Mouse (Mus musculus) midbrain, embryonic 10.5 days (tissue): ENCODE results near the gene Ttll3. TPM values are rescaled to one million over a fixed set of nuclear protein-coding genes. Genes with fewer than 3 reads are reported as not detected.

Source experiments
- DNase-seq: peaks from one replicate; pipeline ENCODE4 v3.0.0-alpha.2; 2017; ENCODE audit warnings: low spot score
- H3K27ac ChIP-seq: fragments of 300-500 bp; sonication (generic); replicated peaks from 2 replicates; pipeline ENCODE4 v1.5.1; 2016; ENCODE audit warnings: mild to moderate bottlenecking
- H3K27me3 ChIP-seq: fragments of 300-500 bp; sonication (generic); 2 replicates; pipeline ENCODE4 v1.6.1; 2016; ENCODE audit warnings: low read depth, mild to moderate bottlenecking; ENCODE audit not compliant: poor library complexity, severe bottlenecking
- H3K36me3 ChIP-seq: fragments of 300-500 bp; sonication (generic); 2 replicates; pipeline ENCODE4 v1.6.1; 2016; ENCODE audit warnings: mild to moderate bottlenecking, moderate library complexity
- H3K4me1 ChIP-seq: fragments of 300-500 bp; sonication (generic); 2 replicates; pipeline ENCODE4 v1.6.1; 2016
- H3K4me3 ChIP-seq: fragments of 300-500 bp; sonication (generic); 2 replicates; pipeline ENCODE4 v1.5.1; 2016; ENCODE audit warnings: mild to moderate bottlenecking, moderate library complexity
- H3K9me3 ChIP-seq: fragments of 300-500 bp; sonication (generic); replicated peaks from 2 replicates; pipeline ENCODE4 v1.6.1; 2016; ENCODE audit warnings: mild to moderate bottlenecking
- WGBS: fragments of 180-500 bp; shearing (Covaris S2); methylation state at CpG from one replicate; pipeline ENCODE4 v1.1.7; 2016; 5-methylcytosine and 5-hydroxymethylcytosine counted together
- polyA plus RNA-seq: library from polyadenylated mRNA; unstranded; fragments of >200 nt; fragmentation: Nextera tagmentation; extraction: Ambion mirVana; gene quantifications from 2 replicates; pipeline ENCODE4 v1.2.1, GENCODE M21; 2016

Gene Ttll3
- 5.9 and 6.7 TPM in 2 replicates for polyA plus RNA-seq

- Histone ChIP-seq H3K36me3 (peaks cover 75% of the 10 kb centered on the region), H3K27me3 (no peaks in the 10 kb centered on the region), H3K27ac (no peak within 1 kb of the TSS), H3K4me1 (peaks cover 29% of the 10 kb centered on the region), H3K9me3 (no peaks in the 10 kb centered on the region), H3K4me3 (no peak within 1 kb of the TSS)
- DNase-seq = no peak
- 88% methylated on average over 8 of the region's 8 CpGs for WGBS
Observed at GRCm38 (mm10) chr6:113388960-113389359, at the start of gene Ttll3. Ttll3 (plus strand) TSS chr6:113389260.

- H3K27me3 ChIP-seq = no peaks in the 10 kb centered on the region
- no peak for DNase-seq
Observed at GRCm38 (mm10) chr6:113341574-113341973, 47.5 kb upstream of the Ttll3 start.

GRCm38 (mm10) chr6:113342297-113342696 is 46.8 kb upstream of the Ttll3 start:
- 56% methylated on average over 4 of the region's 7 CpGs for WGBS
- DNase-seq = no peak
- Histone ChIP-seq H3K9me3 (no peaks in the 10 kb centered on the region), H3K27ac (no peak overlapping the region), H3K36me3 (peaks cover 28% of the 10 kb centered on the region), H3K27me3 (no peaks in the 10 kb centered on the region), H3K4me1 (peaks cover 27% of the 10 kb centered on the region), H3K4me3 (no peak overlapping the region)

More at GRCm38 (mm10) chr6:113341574-113341973, 47.5 kb upstream of the Ttll3 start:
- Histone ChIP-seq H3K4me3 (no peak overlapping the region), H3K4me1 (peaks cover 27% of the 10 kb centered on the region), H3K36me3 (peaks cover 33% of the 10 kb centered on the region), H3K9me3 (no peaks in the 10 kb centered on the region), H3K27ac (no peak overlapping the region)
- 90% methylated on average over 6 of the region's 6 CpGs for WGBS

- peaks cover 27% of the 10 kb centered on the region for H3K4me1 ChIP-seq
- 16% methylated on average over 32 of the region's 32 CpGs for WGBS
- peak within 1 kb of the TSS; percentile 65 for H3K4me3 ChIP-seq
- H3K27me3 ChIP-seq = no peaks in the 10 kb centered on the region
- H3K9me3 ChIP-seq = no peaks in the 10 kb centered on the region
- peak within 1 kb of the TSS; percentile 87 for H3K27ac ChIP-seq
- DNase-seq = peak; percentile 71
- peaks cover 19% of the 10 kb centered on the region for H3K36me3 ChIP-seq
Observed at GRCm38 (mm10) chr6:113343177-113344092, 45.6 kb upstream of the Ttll3 start, which contains the start of gene Camk1. Camk1 (minus strand) TSS chr6:113343984.

- 65% methylated on average over 2 of the region's 2 CpGs for WGBS
Observed at GRCm38 (mm10) chr6:113344321-113344720, 44.7 kb upstream of the Ttll3 start.

GRCm38 (mm10) chr6:113346897-113347296 is 42.2 kb upstream of the Ttll3 start:
- H3K9me3 ChIP-seq = no peaks in the 10 kb centered on the region
- no peaks in the 10 kb centered on the region for H3K27me3 ChIP-seq
- no peak for DNase-seq
- 81% methylated on average over 4 of the region's 4 CpGs for WGBS
- H3K4me1 ChIP-seq = peaks cover 24% of the 10 kb centered on the region
- H3K36me3 ChIP-seq = no peaks in the 10 kb centered on the region
- no peak overlapping the region for H3K27ac ChIP-seq
- H3K4me3 ChIP-seq = no peak overlapping the region

More at GRCm38 (mm10) chr6:113344321-113344720, 44.7 kb upstream of the Ttll3 start:
- no peak for DNase-seq
- Histone ChIP-seq H3K36me3 (peaks cover 12% of the 10 kb centered on the region), H3K27ac (peak overlapping the region; percentile 87), H3K27me3 (no peaks in the 10 kb centered on the region), H3K9me3 (no peaks in the 10 kb centered on the region), H3K4me1 (peaks cover 27% of the 10 kb centered on the region), H3K4me3 (peak overlapping the region; percentile 65)

- Histone ChIP-seq H3K9me3 (no peaks in the 10 kb centered on the region), H3K4me1 (no peaks in the 10 kb centered on the region), H3K36me3 (no peaks in the 10 kb centered on the region), H3K27ac (no peak overlapping the region), H3K27me3 (no peaks in the 10 kb centered on the region), H3K4me3 (no peak overlapping the region)
- no peak for DNase-seq
Observed at GRCm38 (mm10) chr6:113350538-113350937, 38.5 kb upstream of the Ttll3 start.

GRCm38 (mm10) chr6:113351161-113351560 is 37.9 kb upstream of the Ttll3 start:
- Histone ChIP-seq H3K36me3 (no peaks in the 10 kb centered on the region), H3K4me1 (no peaks in the 10 kb centered on the region), H3K27me3 (no peaks in the 10 kb centered on the region), H3K4me3 (no peak overlapping the region), H3K9me3 (no peaks in the 10 kb centered on the region), H3K27ac (no peak overlapping the region)
- DNase-seq = no peak
- WGBS = 100% methylated on average over 1 of the region's 1 CpGs

GRCm38 (mm10) chr6:113351653-113352052 is 37.4 kb upstream of the Ttll3 start:
- Histone ChIP-seq H3K27ac (no peak overlapping the region), H3K36me3 (no peaks in the 10 kb centered on the region), H3K9me3 (no peaks in the 10 kb centered on the region), H3K27me3 (no peaks in the 10 kb centered on the region), H3K4me3 (no peak overlapping the region), H3K4me1 (no peaks in the 10 kb centered on the region)
- 69% methylated on average over 10 of the region's 10 CpGs for WGBS
- DNase-seq = no peak

GRCm38 (mm10) chr6:113352820-113353219 is 36.2 kb upstream of the Ttll3 start:
- DNase-seq = no peak
- H3K36me3 ChIP-seq = no peaks in the 10 kb centered on the region
- no peak overlapping the region for H3K4me3 ChIP-seq
- no peak overlapping the region for H3K27ac ChIP-seq
- no peaks in the 10 kb centered on the region for H3K27me3 ChIP-seq
- no peaks in the 10 kb centered on the region for H3K4me1 ChIP-seq
- WGBS = 70% methylated on average over 3 of the region's 3 CpGs
- no peaks in the 10 kb centered on the region for H3K9me3 ChIP-seq

- H3K27me3 ChIP-seq = no peaks in the 10 kb centered on the region
- no peak for DNase-seq
- H3K27ac ChIP-seq = no peak overlapping the region
- no peak overlapping the region for H3K4me3 ChIP-seq
- no peaks in the 10 kb centered on the region for H3K4me1 ChIP-seq
- no peaks in the 10 kb centered on the region for H3K9me3 ChIP-seq
- WGBS = 73% methylated on average over 3 of the region's 3 CpGs
- H3K36me3 ChIP-seq = no peaks in the 10 kb centered on the region
Observed at GRCm38 (mm10) chr6:113353696-113354095, 35.4 kb upstream of the Ttll3 start.

GRCm38 (mm10) chr6:113361476-113361875 is 27.6 kb upstream of the Ttll3 start:
- no peaks in the 10 kb centered on the region for H3K9me3 ChIP-seq
- H3K4me1 ChIP-seq = no peaks in the 10 kb centered on the region
- H3K36me3 ChIP-seq = peaks cover 5% of the 10 kb centered on the region
- H3K4me3 ChIP-seq = no peak overlapping the region
- H3K27me3 ChIP-seq = no peaks in the 10 kb centered on the region
- DNase-seq = no peak
- 78% methylated on average over 4 of the region's 4 CpGs for WGBS
- H3K27ac ChIP-seq = no peak overlapping the region

GRCm38 (mm10) chr6:113362241-113362640 is 26.8 kb upstream of the Ttll3 start:
- 96% methylated on average over 1 of the region's 1 CpGs for WGBS
- Histone ChIP-seq H3K9me3 (no peaks in the 10 kb centered on the region), H3K27me3 (no peaks in the 10 kb centered on the region), H3K4me3 (no peak overlapping the region), H3K27ac (no peak overlapping the region), H3K4me1 (no peaks in the 10 kb centered on the region), H3K36me3 (peaks cover 12% of the 10 kb centered on the region)
- no peak for DNase-seq
